Mouse (Mus musculus) intestine, postnatal 0 days (tissue): ENCODE results near the gene Rnf207. TPM values are rescaled to one million over a fixed set of nuclear protein-coding genes. Genes with fewer than 3 reads are reported as not detected.

Experiments used
- ATAC-seq: fragments of 200-750 bp; cut with Nextera tagmentation; 2 replicates; pipeline ENCODE4 v1.8.0; 2017; ENCODE audit warnings: mild to moderate bottlenecking, moderate TSS enrichment, moderate library complexity
- H3K27ac ChIP-seq: fragments of 300-500 bp; sonication (generic); 2 replicates; pipeline ENCODE4 v1.5.1; 2014; ENCODE audit warnings: mild to moderate bottlenecking, low read depth, low read length, moderate library complexity
- H3K27me3 ChIP-seq: fragments of 300-500 bp; sonication (generic); replicated peaks from 2 replicates; pipeline ENCODE4 v1.6.1; 2014; ENCODE audit warnings: low read length, mixed read lengths; ENCODE audit not compliant: control insufficient read depth, insufficient read depth
- H3K36me3 ChIP-seq: fragments of 300-500 bp; sonication (generic); 2 replicates; pipeline ENCODE4 v1.6.1; 2014; ENCODE audit warnings: mild to moderate bottlenecking, moderate library complexity; ENCODE audit not compliant: control insufficient read depth, insufficient read depth
- H3K4me1 ChIP-seq: fragments of 300-500 bp; sonication (generic); replicated peaks from 2 replicates; pipeline ENCODE4 v1.6.1; 2014; ENCODE audit warnings: antibody characterized with exemption, low read length, mixed read lengths; ENCODE audit not compliant: control insufficient read depth, insufficient read depth
- H3K4me2 ChIP-seq: fragments of 300-500 bp; sonication (generic); replicated peaks from 2 replicates; pipeline ENCODE4 v1.6.1; 2014; ENCODE audit warnings: low read depth, mild to moderate bottlenecking, moderate library complexity
- H3K4me3 ChIP-seq: fragments of 300-500 bp; sonication (generic); 2 replicates; pipeline ENCODE4 v1.5.1; 2014; ENCODE audit warnings: low read depth, low read length
- H3K9ac ChIP-seq: fragments of 300-500 bp; sonication (generic); 2 replicates; pipeline ENCODE4 v1.6.1; 2014; ENCODE audit warnings: mild to moderate bottlenecking, low read depth, low read length
- H3K9me3 ChIP-seq: fragments of 300-500 bp; sonication (generic); 2 replicates; pipeline ENCODE4 v1.6.1; 2016; ENCODE audit warnings: mixed run types; ENCODE audit not compliant: control insufficient read depth
- CTCF ChIP-seq: sonication (generic); IDR thresholded peaks from 2 replicates; pipeline ENCODE4 v1.5.1; 2016; ENCODE audit warnings: low read depth, mild to moderate bottlenecking, control low read depth, antibody characterized with exemption, moderate library complexity
- WGBS: fragments of 180-500 bp; shearing (Covaris S2); extraction: QIAGEN DNeasy Blood & Tissue Kit; methylation state at CpG from one replicate; pipeline ENCODE4 v1.1.7; 2014; 5-methylcytosine and 5-hydroxymethylcytosine counted together
- polyA plus RNA-seq: library from polyadenylated mRNA; unstranded; fragments of >200 nt; fragmentation: Nextera tagmentation; extraction: Ambion mirVana; gene quantifications from 2 replicates; pipeline ENCODE4 v1.2.1, GENCODE M21; 2015

Rnf207 gene
- polyA plus RNA-seq, 1 experiment from 2014 or later: 0.70 TPM

DNA sequence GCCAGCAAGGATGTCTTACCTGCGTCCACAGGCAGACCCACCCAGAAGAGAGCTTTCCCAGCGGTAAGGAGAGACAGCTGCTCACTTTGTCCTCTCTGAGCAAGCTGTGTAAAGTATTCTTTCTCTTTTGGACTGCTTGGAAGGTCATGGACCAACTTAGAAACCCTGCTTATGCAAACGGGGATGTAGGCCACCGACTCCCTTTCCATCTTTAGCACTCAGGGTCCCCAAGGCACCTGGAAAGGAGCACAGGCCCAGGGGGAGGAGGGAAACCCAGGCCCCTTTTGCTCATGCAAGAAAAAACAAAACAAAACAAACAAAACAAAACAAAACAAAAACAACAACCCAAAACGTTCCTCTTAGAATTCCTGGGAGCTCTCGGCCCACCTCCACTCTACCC lies 27.2 kb downstream of the Rnf207 start, which contains the start of gene Hes3:
TSS of gene Hes3 (minus strand) at position 101 of the 400 bp plus-strand sequence.
- H3K27me3 ChIP-seq: peaks cover 58% of the 10 kb centered on the region
- H3K36me3 ChIP-seq: no peaks in the 10 kb centered on the region; the same call in 1 of the 2 replicates
- 49% methylated on average over 6 of the region's 6 CpGs for WGBS
- H3K9me3 ChIP-seq: no peaks in the 10 kb centered on the region
- no peak within 1 kb of the TSS for H3K9ac ChIP-seq
- ATAC-seq: no peak
- H3K4me3 ChIP-seq: peak within 1 kb of the TSS; percentile 11; the same call in 1 of the 2 replicates
- peak within 1 kb of the TSS; percentile 43 for H3K4me2 ChIP-seq
- no peak for TF ChIP-seq CTCF
- H3K4me1 ChIP-seq: no peaks in the 10 kb centered on the region
- no peak within 1 kb of the TSS for H3K27ac ChIP-seq

- ATAC-seq: no peak
- Histone ChIP-seq H3K27ac (no peak overlapping the region), H3K9me3 (no peaks in the 10 kb centered on the region), H3K4me3 (no peak overlapping the region), H3K9ac (no peak overlapping the region), H3K27me3 (peaks cover 63% of the 10 kb centered on the region), H3K4me1 (no peaks in the 10 kb centered on the region), H3K36me3 (no peaks in the 10 kb centered on the region; the same call in 1 of the 2 replicates), H3K4me2 (no peak overlapping the region)
- no peak for TF ChIP-seq CTCF
- WGBS: 38% methylated on average over 11 of the region's 11 CpGs
Measured at GRCm38 (mm10) chr4:152290991-152291390, 27.8 kb downstream of the Rnf207 start.

- no peaks in the 10 kb centered on the region; the same call in 1 of the 2 replicates for H3K36me3 ChIP-seq
- no peaks in the 10 kb centered on the region for H3K4me1 ChIP-seq
- peak overlapping the region; percentile 43 for H3K4me2 ChIP-seq
- no peak overlapping the region for H3K9ac ChIP-seq
- TF ChIP-seq CTCF: no peak
- H3K27me3 ChIP-seq: peaks cover 68% of the 10 kb centered on the region
- ATAC-seq: no peak
- H3K4me3 ChIP-seq: peak overlapping the region; percentile 11; the same call in 1 of the 2 replicates
- under 1% methylated on average over 30 of the region's 39 CpGs for WGBS
- H3K9me3 ChIP-seq: no peaks in the 10 kb centered on the region
- no peak overlapping the region for H3K27ac ChIP-seq
Measured at GRCm38 (mm10) chr4:152290385-152290784, 28.4 kb downstream of the Rnf207 start.

DNA sequence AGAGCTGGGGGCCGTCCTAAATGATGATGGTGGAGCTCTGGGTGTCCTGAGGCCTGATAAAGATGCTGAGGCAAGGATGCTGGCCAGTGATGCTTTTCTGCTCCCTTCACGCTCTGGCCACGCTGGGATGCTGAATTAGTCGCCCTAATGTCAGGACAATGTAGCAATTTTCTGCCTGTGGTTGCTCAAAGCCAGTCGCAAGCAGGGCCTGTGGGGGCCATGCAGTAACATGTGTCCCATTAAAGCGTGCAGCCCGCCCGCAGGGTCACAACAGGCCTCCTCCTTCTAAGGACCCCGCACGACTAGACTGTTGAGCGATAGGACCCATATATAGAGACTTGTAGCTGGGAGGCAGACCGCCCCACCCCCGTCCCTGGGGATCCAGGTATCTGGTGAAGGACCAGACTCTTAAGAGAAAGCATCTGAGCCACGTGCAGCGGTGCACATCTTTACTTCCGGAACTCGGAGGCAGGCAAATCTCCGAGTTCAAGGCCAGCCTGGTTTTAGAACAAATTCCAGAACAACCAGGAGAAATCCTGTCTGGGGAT lies 30.3 kb downstream of the Rnf207 start:
- H3K27ac ChIP-seq: no peak overlapping the region
- ATAC-seq: no peak
- peaks cover 78% of the 10 kb centered on the region for H3K27me3 ChIP-seq
- no peaks in the 10 kb centered on the region for H3K4me1 ChIP-seq
- no peaks in the 10 kb centered on the region for H3K9me3 ChIP-seq
- no peak for TF ChIP-seq CTCF
- H3K4me2 ChIP-seq: no peak overlapping the region
- H3K36me3 ChIP-seq: no peaks in the 10 kb centered on the region; the same call in 1 of the 2 replicates
- 58% methylated on average over 18 of the region's 18 CpGs for WGBS
- H3K4me3 ChIP-seq: no peak overlapping the region
- H3K9ac ChIP-seq: no peak overlapping the region

DNA sequence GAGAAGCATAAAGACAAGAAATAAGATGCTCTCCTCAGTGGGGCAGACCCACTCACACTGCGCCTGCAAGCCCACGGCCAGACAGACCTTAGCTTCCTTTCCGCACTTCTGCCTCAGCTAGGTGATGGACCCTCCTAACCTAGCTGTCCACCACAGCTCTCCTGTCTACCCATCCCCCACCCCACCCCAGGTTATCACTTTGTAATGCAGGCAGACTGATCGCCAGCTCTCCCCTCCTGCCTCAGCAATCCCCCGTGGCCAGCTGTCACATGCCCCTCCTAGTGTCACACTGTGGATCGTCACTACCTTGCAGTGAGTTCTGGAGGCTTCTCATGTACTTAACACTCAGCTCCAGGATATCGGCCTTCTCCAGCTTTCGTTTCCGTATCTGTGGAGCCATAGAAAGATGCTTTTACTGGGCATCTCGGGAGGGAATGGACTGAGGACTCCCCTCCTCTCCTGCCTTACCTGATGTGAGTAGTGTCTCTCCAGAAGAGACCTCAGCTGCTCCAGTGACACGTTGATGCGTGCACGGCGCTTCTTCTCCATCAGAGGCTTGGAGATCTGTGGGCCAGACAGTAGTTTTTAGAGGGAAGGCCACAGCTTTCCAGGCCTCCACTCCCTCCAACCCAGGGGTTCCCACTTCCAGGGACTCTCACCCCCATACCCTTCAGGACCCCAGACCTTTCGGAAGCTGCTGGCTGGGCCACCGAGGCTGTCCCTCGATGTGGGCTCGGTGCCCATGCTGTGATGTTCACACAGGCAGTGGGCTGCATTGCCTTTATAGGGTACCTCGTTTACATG lies 31.3 kb downstream of the Rnf207 start:
- WGBS: 24% methylated on average over 19 of the region's 19 CpGs

GRCm38 (mm10) chr4:152286887-152287286 lies 31.9 kb downstream of the Rnf207 start:
- Histone ChIP-seq H3K9me3 (no peaks in the 10 kb centered on the region), H3K4me1 (no peaks in the 10 kb centered on the region), H3K4me3 (no peak overlapping the region), H3K9ac (no peak overlapping the region), H3K27me3 (peaks cover 85% of the 10 kb centered on the region), H3K27ac (no peak overlapping the region), H3K36me3 (no peaks in the 10 kb centered on the region; the same call in 1 of the 2 replicates), H3K4me2 (no peak overlapping the region; the same call in 1 of the 2 replicates)
- ATAC-seq: no peak
- peak; percentile 16; the same call in 1 of the 2 replicates for TF ChIP-seq CTCF
- WGBS: 6% methylated on average over 26 of the region's 26 CpGs

More for the DNA sequence above, 31.3 kb downstream of the Rnf207 start:
- Histone ChIP-seq H3K27ac (no peak overlapping the region), H3K4me1 (no peaks in the 10 kb centered on the region), H3K9ac (no peak overlapping the region), H3K27me3 (peaks cover 83% of the 10 kb centered on the region), H3K36me3 (no peaks in the 10 kb centered on the region; the same call in 1 of the 2 replicates), H3K4me2 (no peak overlapping the region), H3K9me3 (no peaks in the 10 kb centered on the region), H3K4me3 (no peak overlapping the region)
- no peak for TF ChIP-seq CTCF
- no peak for ATAC-seq
